Mouse (Mus musculus): ENCODE data around the gene Foxj1. TPM values are rescaled to one million over a fixed set of nuclear protein-coding genes. Genes with fewer than 3 reads are reported as not detected.
"Not testable (repeated sequence)": the region's sequence is repeated elsewhere in the genome, so short reads cannot be mapped to it uniquely, and the experiment has no call there.

Gene Foxj1
- polyA plus RNA-seq, 1 experiment from 2014 or later = 1.1 TPM

DNA sequence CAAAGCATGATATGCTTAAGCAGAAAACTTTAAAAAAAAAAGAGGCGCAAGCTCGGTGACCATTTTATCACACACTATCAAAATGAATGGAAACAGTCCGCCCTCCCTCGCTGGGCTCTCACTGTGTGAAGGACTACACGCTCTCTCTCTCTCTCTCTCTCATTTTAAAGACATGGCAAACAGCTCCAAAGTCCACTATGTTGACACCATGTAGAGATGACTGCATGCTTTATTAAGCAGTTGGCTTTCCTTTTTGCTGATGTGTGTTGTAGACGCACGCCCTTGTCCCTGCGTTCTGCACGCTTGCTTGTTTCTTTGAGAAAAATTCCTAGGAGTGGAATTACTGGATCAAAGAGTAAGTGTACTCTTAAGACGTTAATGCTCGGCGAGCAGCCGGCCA lies 30.2 kb upstream of the Foxj1 start:
- 62% methylated on average over 13 of the region's 13 CpGs for WGBS
- Histone ChIP-seq H3K9me3 (no peaks in the 10 kb centered on the region), H3K4me3 (replicated peaks) (no peak overlapping the region), H3K4me1 (no peaks in the 10 kb centered on the region), H3K9ac (no peak overlapping the region), H3K27ac (no peak overlapping the region), H3K4me2 (no peak overlapping the region), H3K27me3 (replicated peaks) (no peaks in the 10 kb centered on the region), H3K36me3 (no peaks in the 10 kb centered on the region)
- no peak for ATAC-seq (ENCODE audit: insufficient read depth, low FRiP score, low read depth)

DNA sequence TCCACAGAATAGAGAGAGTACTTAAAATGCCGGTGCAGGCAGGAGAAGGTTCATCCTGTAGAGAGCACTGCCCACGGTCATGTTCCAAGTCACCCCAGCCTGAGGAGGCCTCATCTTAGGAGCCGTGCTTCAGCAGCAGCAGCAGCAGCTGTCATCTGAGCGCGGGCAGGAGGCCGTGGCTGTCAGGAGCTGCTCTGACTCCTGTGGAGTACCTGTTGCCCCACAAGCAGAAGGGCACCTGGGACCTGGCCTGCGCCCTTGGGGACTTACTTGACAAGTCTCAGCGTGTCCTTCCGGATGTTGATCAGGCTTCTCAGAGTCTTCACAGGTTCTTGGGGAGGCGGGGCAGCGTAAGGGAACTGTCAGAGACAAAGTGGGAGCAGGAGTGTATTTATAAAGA lies 26.8 kb upstream of the Foxj1 start:
- WGBS = 55% methylated on average over 11 of the region's 11 CpGs
- Histone ChIP-seq H3K4me2 (no peak overlapping the region), H3K4me1 (no peaks in the 10 kb centered on the region), H3K9me3 (no peaks in the 10 kb centered on the region), H3K27ac (no peak overlapping the region), H3K9ac (no peak overlapping the region), H3K36me3 (no peaks in the 10 kb centered on the region), H3K27me3 (replicated peaks) (no peaks in the 10 kb centered on the region), H3K4me3 (replicated peaks) (no peak overlapping the region)
- no peak for ATAC-seq (ENCODE audit: insufficient read depth, low FRiP score, low read depth)

DNA sequence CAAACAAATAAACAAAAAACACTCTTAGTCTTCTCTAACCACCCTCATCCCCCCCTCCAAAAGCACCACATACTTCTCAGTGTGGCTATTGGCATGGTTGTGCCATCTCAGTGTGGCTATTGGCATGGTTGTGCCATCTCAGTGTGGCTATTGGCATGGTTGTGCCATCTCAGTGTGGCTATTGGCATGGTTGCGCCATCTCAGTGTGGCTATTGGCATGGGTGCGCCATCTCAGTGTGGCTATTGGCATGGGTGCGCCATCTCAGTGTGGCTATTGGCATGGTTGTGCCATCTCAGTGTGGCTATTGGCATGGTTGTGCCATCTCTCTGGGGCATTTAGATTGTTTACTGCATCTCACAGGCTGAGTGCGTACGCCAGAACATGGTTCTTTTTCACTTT lies 25.7 kb upstream of the Foxj1 start:
- H3K9ac ChIP-seq, H3K36me3 ChIP-seq: not testable (repeated sequence)
- WGBS = 97% methylated on average over 5 of the region's 5 CpGs

DNA sequence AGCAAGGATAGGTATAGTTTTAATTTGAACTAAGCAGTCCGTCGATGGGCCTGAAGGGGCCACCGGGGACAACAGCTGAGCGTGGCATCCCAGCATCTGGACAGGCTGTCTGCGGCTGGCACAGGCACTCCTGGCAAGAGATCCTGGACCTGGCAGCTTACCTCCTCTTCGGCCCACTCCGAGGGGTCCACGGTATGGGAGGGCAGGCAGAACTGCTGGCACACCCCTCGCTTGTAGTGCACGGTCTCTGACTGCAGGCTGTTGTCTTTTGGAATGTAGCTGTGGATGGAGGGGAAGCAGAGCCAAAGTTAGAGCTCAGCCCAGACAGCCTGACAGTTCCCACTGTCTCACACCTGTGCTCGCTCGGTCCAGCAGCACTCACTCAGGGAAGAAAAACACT lies 24.5 kb upstream of the Foxj1 start:
- Histone ChIP-seq H3K4me2 (no peak overlapping the region), H3K4me3 (replicated peaks) (no peak overlapping the region), H3K36me3 (peaks cover 5% of the 10 kb centered on the region; the same call in 1 of the 2 replicates), H3K9me3 (no peaks in the 10 kb centered on the region), H3K9ac (no peak overlapping the region), H3K27ac (no peak overlapping the region), H3K4me1 (no peaks in the 10 kb centered on the region), H3K27me3 (replicated peaks) (no peaks in the 10 kb centered on the region)
- WGBS = 63% methylated on average over 12 of the region's 12 CpGs
- ATAC-seq (ENCODE audit: insufficient read depth, low FRiP score, low read depth) = no peak

More for the DNA sequence above, 25.7 kb upstream of the Foxj1 start:
- not testable (repeated sequence) for H3K4me3 ChIP-seq (replicated peaks); H3K4me2 ChIP-seq; ATAC-seq (ENCODE audit: insufficient read depth, low FRiP score, low read depth); H3K9me3 ChIP-seq; H3K27me3 ChIP-seq (replicated peaks); H3K4me1 ChIP-seq; H3K27ac ChIP-seq

DNA sequence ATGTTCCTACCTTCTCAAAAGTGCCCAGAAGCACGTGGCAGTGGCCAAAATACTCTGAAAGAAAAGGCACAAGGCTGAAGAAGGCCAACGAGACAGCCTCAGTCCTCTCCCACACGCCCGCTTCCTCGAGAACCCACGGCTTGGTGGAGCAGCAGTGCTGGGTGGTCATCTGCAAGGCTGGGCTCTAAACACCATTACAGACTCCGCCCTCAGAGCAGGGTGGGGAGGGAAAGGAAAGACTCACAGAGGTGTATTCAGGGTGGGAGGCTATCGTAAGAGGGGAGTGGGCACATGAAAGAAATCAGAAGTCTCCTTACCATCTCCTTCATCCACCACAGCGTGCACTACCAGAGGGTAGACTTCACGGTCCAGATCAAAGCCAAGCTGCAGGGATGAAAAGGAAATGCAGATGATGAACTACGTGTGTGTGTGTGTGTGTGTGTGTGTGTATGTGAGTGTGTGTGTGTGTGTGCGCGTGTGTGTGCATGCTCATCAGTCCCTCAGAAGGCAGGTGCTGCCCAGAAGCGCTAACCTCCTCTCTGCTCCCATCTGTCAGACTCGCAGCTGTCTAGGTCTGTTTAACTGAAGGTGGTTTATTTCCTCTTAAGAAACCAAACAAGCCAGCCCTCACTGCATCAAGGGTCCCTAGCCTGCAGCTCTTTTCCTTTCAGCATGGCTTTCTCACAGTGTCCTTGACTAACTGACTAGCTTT lies 23.9 kb upstream of the Foxj1 start:
- no peak overlapping the region for H3K9ac ChIP-seq
- no peak for ATAC-seq (ENCODE audit: insufficient read depth, low FRiP score, low read depth)
- peaks cover 5% of the 10 kb centered on the region; the same call in 1 of the 2 replicates for H3K36me3 ChIP-seq
- no peaks in the 10 kb centered on the region for H3K4me1 ChIP-seq
- H3K27me3 ChIP-seq (replicated peaks) = no peaks in the 10 kb centered on the region
- no peak overlapping the region for H3K4me2 ChIP-seq
- H3K4me3 ChIP-seq (replicated peaks) = no peak overlapping the region
- H3K9me3 ChIP-seq = no peaks in the 10 kb centered on the region
- H3K27ac ChIP-seq = no peak overlapping the region
- WGBS = 55% methylated on average over 15 of the region's 15 CpGs

DNA sequence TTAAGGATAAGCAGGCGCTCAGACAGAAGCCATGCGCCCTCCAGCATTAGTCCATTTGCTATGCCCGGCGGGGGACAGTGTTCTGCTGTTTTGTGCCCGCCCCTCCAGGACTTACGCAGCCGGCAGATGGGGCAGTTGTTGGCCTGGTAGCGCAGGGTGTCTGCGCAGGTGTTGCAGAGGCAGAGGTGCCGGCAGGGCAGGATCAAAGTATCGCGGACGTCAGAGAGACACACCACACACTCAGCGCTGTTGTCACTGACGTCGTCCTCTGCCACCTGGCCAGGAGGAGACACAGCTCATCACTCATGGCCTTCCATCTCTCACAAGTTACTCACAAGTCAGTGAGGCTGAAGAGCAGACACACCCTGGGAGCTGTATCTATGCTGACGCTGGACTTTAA lies 19.3 kb upstream of the Foxj1 start:
- WGBS = 49% methylated on average over 17 of the region's 17 CpGs
- ATAC-seq (ENCODE audit: insufficient read depth, low FRiP score, low read depth) = no peak
- H3K27ac ChIP-seq = no peak overlapping the region

DNA sequence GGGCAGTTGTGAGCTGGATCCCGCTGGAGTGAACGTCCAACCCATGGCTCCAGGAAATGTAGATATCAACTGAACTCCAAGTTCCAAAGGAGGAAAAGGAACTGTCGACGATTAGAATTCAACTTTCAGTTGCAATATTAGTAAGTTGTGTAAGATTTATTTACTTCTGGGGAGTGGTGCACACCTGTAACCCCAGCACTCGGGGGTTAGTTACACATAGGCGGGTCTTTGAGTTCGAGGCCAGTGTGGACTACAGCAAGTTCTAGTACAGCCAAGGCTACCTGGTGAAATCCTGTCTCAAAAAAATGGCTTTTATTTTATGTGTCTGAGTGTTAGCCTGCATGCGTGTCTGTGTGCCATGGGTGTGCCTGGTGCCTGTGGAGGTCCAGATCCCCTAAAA lies 18.3 kb upstream of the Foxj1 start:
- Histone ChIP-seq H3K9me3 (no peaks in the 10 kb centered on the region), H3K36me3 (peaks cover 5% of the 10 kb centered on the region; the same call in 1 of the 2 replicates), H3K4me1 (no peaks in the 10 kb centered on the region), H3K4me2 (no peak overlapping the region), H3K27ac (no peak overlapping the region), H3K9ac (no peak overlapping the region), H3K27me3 (replicated peaks) (no peaks in the 10 kb centered on the region), H3K4me3 (replicated peaks) (no peak overlapping the region)
- WGBS = 72% methylated on average over 8 of the region's 8 CpGs
- ATAC-seq (ENCODE audit: insufficient read depth, low FRiP score, low read depth) = no peak

More for the DNA sequence above, 19.3 kb upstream of the Foxj1 start:
- no peaks in the 10 kb centered on the region for H3K4me1 ChIP-seq
- no peaks in the 10 kb centered on the region for H3K9me3 ChIP-seq
- no peak overlapping the region for H3K9ac ChIP-seq
- H3K4me2 ChIP-seq = no peak overlapping the region
- H3K4me3 ChIP-seq (replicated peaks) = no peak overlapping the region
- peaks cover 5% of the 10 kb centered on the region; the same call in 1 of the 2 replicates for H3K36me3 ChIP-seq
- no peaks in the 10 kb centered on the region for H3K27me3 ChIP-seq (replicated peaks)

DNA sequence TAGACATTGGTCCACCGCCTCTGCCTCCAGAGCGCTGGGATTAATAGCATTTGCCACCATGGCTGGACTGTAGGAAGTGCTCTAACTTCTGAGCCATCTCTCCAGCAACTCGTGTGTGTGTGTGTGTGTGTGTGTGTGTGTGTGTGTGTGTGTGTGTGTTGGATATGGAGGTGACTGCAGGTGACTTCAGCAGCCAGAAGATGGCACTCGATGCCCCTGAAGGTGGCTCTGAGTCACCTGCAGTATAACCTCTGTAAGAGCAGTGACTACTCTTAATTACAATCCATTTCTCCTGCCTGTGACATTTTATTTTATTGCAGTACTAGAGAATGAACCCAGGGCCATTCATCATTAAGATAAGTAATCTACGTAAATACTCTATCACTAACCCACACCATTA lies 16.1 kb upstream of the Foxj1 start:
- ATAC-seq (ENCODE audit: insufficient read depth, low FRiP score, low read depth) = no peak
- Histone ChIP-seq H3K36me3 (peaks cover 17% of the 10 kb centered on the region; the same call in 1 of the 2 replicates), H3K4me3 (replicated peaks) (no peak overlapping the region), H3K27ac (no peak overlapping the region), H3K4me1 (no peaks in the 10 kb centered on the region), H3K9me3 (no peaks in the 10 kb centered on the region), H3K4me2 (no peak overlapping the region), H3K9ac (no peak overlapping the region), H3K27me3 (replicated peaks) (no peaks in the 10 kb centered on the region)
- WGBS = 79% methylated on average over 5 of the region's 5 CpGs

DNA sequence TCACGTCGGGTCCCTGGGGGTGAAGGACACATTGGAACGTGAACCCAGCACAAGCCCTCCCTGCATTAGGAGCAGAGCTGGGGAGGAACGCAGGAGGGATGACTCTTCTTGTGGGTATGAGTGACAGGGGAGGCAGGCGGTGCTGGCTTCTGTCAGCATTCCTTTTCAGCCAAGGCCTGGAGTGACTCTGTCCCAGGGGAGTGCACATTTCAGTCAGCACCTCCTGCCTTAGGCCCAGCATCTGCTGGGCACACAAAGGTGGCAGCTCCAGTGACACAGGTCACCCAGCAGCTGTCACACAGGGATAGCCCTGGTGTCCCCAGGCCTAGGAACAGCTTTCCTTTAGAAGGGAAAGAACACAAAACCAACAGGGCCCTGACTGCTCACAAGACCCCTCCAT lies 12.8 kb upstream of the Foxj1 start:
- no peak overlapping the region for H3K4me2 ChIP-seq
- H3K36me3 ChIP-seq = peaks cover 12% of the 10 kb centered on the region; the same call in 1 of the 2 replicates
- ATAC-seq (ENCODE audit: insufficient read depth, low FRiP score, low read depth) = no peak
- 83% methylated on average over 5 of the region's 5 CpGs for WGBS
- no peaks in the 10 kb centered on the region for H3K4me1 ChIP-seq
- H3K9me3 ChIP-seq = no peaks in the 10 kb centered on the region
- no peaks in the 10 kb centered on the region for H3K27me3 ChIP-seq (replicated peaks)
- no peak overlapping the region for H3K27ac ChIP-seq
- H3K9ac ChIP-seq = no peak overlapping the region
- no peak overlapping the region for H3K4me3 ChIP-seq (replicated peaks)

DNA sequence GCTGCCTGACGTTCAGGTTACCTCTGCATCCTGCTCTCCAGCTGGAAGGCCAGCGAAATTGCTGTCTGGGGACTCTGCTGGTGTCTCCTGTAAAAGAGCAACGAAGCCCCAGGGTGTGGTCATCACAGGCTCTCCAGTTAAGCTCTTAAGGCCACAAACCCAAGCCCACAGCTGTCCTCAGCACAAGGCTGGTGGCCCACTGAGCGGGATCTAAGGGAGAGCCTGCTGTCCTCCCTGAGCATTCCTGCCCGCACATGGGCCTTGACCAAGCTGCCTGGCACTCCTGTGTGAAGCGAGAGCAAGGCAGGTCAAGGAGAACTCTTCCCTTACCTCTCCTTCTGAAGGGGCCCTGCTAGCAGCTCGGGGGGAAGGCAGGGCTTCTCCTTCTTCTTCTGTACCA lies 11.8 kb upstream of the Foxj1 start:
- H3K4me1 ChIP-seq = no peaks in the 10 kb centered on the region
- no peak overlapping the region for H3K4me2 ChIP-seq
- H3K27ac ChIP-seq = no peak overlapping the region
- 78% methylated on average over 7 of the region's 7 CpGs for WGBS
- no peaks in the 10 kb centered on the region for H3K27me3 ChIP-seq (replicated peaks)
- no peak for ATAC-seq (ENCODE audit: insufficient read depth, low FRiP score, low read depth)
- H3K36me3 ChIP-seq = peaks cover 12% of the 10 kb centered on the region; the same call in 1 of the 2 replicates
- H3K9me3 ChIP-seq = no peaks in the 10 kb centered on the region
- no peak overlapping the region for H3K9ac ChIP-seq
- H3K4me3 ChIP-seq (replicated peaks) = no peak overlapping the region

DNA sequence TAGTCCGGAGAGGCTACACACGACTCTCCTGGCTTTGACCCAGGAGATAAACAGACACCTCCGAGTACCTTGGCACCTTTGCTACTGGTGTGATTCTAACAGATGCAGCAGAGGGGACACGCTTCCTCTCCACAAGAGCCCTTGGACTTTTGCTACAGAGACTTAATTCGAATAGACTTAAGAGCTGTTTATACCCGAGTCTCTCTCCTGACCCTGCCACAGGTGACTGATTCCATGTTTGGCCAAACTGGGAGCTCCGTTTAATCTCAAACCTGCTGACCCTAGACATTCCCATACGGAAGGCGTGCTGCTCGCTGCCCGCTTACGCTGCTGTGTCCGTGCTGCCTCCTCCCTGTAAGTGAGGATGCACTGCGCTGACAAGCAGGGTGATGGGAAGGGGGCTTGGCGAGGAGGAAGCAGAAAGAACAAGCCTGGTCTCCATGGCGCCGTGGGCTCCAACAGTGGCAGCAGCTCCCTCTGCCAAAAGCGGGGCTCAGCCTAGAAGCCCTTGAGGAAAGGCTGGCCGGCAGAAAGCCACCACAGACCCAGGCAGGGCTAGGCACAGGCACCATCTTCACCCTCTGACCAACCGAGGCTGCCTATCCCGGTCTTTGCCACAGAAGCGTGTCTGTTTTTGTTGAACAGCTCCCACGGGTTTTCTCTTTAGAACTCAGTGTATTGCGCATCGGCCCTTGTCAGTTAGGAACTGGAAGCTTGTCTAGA lies 7.0 kb upstream of the Foxj1 start:
- Histone ChIP-seq H3K36me3 (peaks cover 8% of the 10 kb centered on the region; the same call in 1 of the 2 replicates), H3K27me3 (replicated peaks) (no peaks in the 10 kb centered on the region), H3K4me1 (no peaks in the 10 kb centered on the region), H3K9me3 (no peaks in the 10 kb centered on the region), H3K4me2 (no peak overlapping the region), H3K9ac (no peak overlapping the region), H3K4me3 (replicated peaks) (no peak overlapping the region), H3K27ac (no peak overlapping the region)
- 67% methylated on average over 25 of the region's 25 CpGs for WGBS
- ATAC-seq (ENCODE audit: insufficient read depth, low FRiP score, low read depth) = no peak

DNA sequence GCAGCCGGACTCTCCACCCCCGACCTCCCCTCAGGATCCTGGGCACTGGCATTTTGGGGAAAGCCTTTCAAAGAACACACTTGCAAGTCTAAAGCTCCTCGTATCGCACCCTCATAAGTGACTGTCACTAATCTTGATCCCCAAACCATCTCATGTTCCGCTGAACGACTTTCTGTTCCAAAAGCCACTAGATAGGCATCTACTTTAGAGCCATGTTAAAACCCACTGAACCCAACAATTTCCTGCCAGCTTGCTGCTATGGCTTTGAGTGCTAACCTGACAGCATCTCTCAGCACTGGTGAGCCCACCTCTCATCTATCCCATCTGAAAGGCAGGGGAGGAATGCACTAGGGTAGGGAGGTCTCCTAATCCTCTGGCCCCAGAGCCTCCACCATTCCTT lies 2.3 kb upstream of the Foxj1 start:
- Histone ChIP-seq H3K27me3 (replicated peaks) (peaks cover 22% of the 10 kb centered on the region), H3K4me3 (replicated peaks) (no peak overlapping the region), H3K27ac (no peak overlapping the region), H3K4me2 (no peak overlapping the region), H3K36me3 (no peaks in the 10 kb centered on the region), H3K4me1 (peaks cover 15% of the 10 kb centered on the region), H3K9me3 (no peaks in the 10 kb centered on the region), H3K9ac (no peak overlapping the region)
- WGBS = 79% methylated on average over 6 of the region's 6 CpGs
- ATAC-seq (ENCODE audit: insufficient read depth, low FRiP score, low read depth) = no peak

Measured in stomach, embryonic 15.5 days (tissue).